Mouse (Mus musculus): ENCODE data around the gene F12.

GRCm38 (mm10) chr13:55374206-55374924 lies 52.2 kb downstream of the F12 start:
- TF ChIP-seq POLR2A (IDR thresholded peaks at IDR 0.05; ENCODE audit: borderline replicate concordance, control insufficient read depth, low read depth, low read length) (no peak), CTCF (IDR thresholded peaks at IDR 0.05; ENCODE audit: control insufficient read depth, insufficient read depth, low read length) (no peak)

Measured in bone marrow, adult 2 months (tissue).